Mouse (Mus musculus): Measurements from ENCODE around the gene Foxc2. TPM values are rescaled to one million over a fixed set of nuclear protein-coding genes. Genes with fewer than 3 reads are reported as not detected.

The Foxc2 gene
- 3.8 and 4.5 TPM in 2 replicates for polyA plus RNA-seq (2012; rRNA removed)

GRCm38 (mm10) chr8:121115948-121116347, at the start of gene Foxc2:
Gene Foxc2, plus strand, starts transcription at chr8:121116171.

GRCm38 (mm10) chr8:121084210-121084951, 31.6 kb upstream of the Foxc2 start, which contains the start of gene Foxf1:
Gene Foxf1, plus strand, starts transcription at chr8:121084386.

GRCm38 (mm10) chr8:121107668-121108656, 8.0 kb upstream of the Foxc2 start, which contains the start of gene Mthfsd:
Gene Mthfsd, minus strand, starts transcription at chr8:121108392.

GRCm38 (mm10) chr8:121127756-121128375, 11.9 kb downstream of the Foxc2 start, which contains the start of gene Foxl1:
Gene Foxl1, plus strand, starts transcription at chr8:121127940.

Other genes starting within 250 kb of the Foxc2 start
- gene Foxf1, start 31.8 kb upstream of the Foxc2 start, polyA plus RNA-seq (2012; rRNA removed), result 8.2 and 8.9 TPM in 2 replicates
- 74.6 and 81.2 TPM in 2 replicates for gene Mthfsd, start 7.8 kb upstream of the Foxc2 start, polyA plus RNA-seq (2012; rRNA removed)
- gene Foxl1, start 11.8 kb downstream of the Foxc2 start, polyA plus RNA-seq (2012; rRNA removed), result 1.4 and 1.8 TPM in 2 replicates

Measured in ovary, adult 2 months (tissue).